Mouse (Mus musculus) v-Abl transformed pro-B cells (cell line): ENCODE data around the gene Cd2.

ENCODE experiments used
- in situ Hi-C, 2 experiments: fragments of 400-800 bp; cut with MboI; formaldehyde crosslinking; loops; one replicate each; pipeline ENCODE4 v1.15.1; 2025; ENCODE audit not compliant: unreplicated experiment in 2 of 2

Gene Cd2

DNA sequence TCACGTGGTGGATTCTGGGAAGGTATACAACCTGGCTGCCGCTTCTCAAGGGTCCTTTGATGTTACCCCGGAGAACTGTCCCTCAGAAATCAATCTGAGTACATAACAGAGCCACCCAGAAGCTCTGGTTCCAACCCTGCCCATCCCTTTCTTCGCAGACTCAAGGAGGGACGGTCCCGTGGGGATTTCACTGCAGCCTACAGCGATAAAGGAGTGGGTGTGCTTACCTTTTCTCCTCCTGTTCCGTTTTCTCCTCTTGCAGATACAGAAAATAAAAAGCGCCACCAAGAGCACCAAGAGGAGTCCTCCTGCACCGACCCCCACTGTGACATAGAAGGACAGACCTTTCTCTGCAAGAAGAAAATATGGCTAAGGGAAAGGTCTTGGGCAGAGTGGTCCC lies 8.2 kb downstream of the Cd2 start:
- in situ Hi-C loops: loop anchor here in 1 of 2 experiments (25.0 kb wide), 2 partner anchors 1117 to 1733 kb away; partner anchors contain the start of genes Csde1, Gdap2 and Wdr3

GRCm38 (mm10) chr3:101278396-101278795 lies 9.3 kb downstream of the Cd2 start:
- in situ Hi-C loops: loop anchor here in 1 of 2 experiments (25.0 kb wide), 2 partner anchors 1116 to 1734 kb away; partner anchors contain the start of genes Csde1, Gdap2 and Wdr3

DNA sequence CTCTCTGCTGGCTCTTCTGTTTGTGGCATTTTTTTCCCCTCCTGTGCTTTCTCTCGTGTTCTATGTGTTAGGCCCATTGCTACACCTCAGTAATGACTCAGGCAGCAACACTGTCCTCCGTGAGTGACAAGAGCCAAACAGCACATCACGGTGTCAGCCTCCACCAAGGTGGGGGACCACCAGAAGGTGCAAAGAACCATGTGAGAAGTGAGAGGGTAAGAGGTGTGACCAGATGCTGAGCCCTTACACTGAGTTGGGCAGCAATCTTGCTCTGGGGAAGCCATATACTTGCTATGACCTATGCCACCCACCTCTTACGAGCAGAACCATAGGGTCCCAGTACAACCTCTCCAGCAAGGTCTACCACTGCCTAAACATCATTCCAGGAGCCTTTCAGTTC lies 9.9 kb downstream of the Cd2 start:
- in situ Hi-C loops: loop anchor here in 1 of 2 experiments (25.0 kb wide), 2 partner anchors 1116 to 1734 kb away; partner anchors contain the start of genes Csde1, Gdap2 and Wdr3

- in situ Hi-C loops: loop anchor here in 1 of 2 experiments (25.0 kb wide), 2 partner anchors 1114 to 1736 kb away; partner anchors contain the start of genes Csde1, Gdap2 and Wdr3
These were observed 11.0 kb downstream of the Cd2 start for GRCm38 (mm10) chr3:101276501-101277320.

DNA sequence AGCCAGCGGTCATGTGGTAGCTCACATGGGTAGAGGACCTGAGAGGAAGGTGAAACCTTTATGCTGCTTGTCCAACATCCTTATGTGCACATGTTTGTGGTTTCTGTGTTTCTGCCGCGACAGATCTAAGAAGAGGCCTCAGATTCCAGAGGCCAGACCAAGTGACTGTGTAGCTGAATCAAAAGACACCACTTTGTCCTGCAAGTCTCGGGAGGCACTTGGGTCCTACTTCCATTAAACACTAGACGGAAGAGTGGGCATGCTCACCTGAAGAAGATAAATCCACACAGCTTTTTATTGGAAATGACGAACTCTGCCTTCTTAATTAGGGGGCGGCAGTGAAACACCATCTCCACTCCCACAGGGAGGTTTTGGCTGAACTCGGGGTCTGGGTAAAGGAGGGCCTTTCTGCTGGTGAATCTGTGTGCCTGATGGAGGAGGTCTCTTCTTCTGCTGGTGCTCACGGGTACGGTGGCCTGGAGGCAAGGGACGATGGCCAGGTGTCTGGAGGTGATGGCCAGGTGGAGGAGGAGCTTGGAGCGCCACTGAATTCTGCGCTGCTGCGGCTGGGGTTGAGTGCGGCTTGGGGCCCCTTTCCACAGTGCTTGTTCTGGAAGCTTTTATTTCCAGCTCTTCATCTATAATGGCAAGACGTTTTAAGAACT lies 12.0 kb downstream of the Cd2 start:
- in situ Hi-C loops: loop anchor here in 1 of 2 experiments (25.0 kb wide), 2 partner anchors 1113 to 1737 kb away; partner anchors contain the start of genes Csde1, Gdap2 and Wdr3

GRCm38 (mm10) chr3:101274794-101275193 lies 12.9 kb downstream of the Cd2 start:
- in situ Hi-C loops: loop anchor here (5.0 to 25.0 kb wide), 3 partner anchors 592 to 1738 kb away; partner anchors contain the start of genes Csde1 (in 2 of the 2), Gdap2 (in 1 of the 2) and Wdr3 (in 1 of the 2)

DNA sequence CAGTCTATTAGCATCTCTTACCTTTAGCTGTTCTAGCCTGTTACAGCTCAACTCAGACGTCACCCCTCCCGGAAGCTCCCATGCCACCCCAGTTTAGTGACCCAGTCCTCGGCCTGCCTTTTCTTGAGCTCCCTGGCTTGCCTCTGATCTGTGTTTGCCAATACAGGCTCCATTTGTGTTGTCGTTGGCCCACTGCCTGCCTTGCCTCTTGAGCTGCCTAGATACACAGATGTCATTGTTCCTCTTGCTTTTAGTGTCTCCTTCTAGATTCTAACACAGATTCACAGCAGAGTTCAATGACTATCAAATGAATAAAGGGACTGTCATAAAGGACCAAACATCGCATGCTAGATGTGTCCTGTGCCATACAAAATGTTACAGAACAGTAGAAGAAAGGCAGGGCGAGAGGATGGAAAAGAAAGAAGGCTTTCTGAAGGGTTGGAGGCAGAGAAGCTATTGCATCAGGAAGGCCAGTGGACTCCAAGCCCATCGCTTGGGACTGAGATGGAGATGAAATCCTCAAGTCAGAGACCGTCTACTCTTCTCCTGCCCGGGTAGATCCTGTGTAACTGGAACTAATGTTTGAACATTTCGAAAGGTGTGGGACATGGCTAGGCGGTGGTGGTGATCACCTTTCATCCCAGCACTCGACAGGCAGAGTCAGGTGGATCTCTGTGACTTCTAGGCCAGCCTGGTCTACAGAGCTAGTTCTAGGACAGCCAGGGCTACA lies 13.5 kb downstream of the Cd2 start:
- in situ Hi-C loops: loop anchor here in 1 of 2 experiments (5.0 to 25.0 kb wide), 2 partner anchors 592 to 1738 kb away; partner anchors contain the start of gene Csde1

DNA sequence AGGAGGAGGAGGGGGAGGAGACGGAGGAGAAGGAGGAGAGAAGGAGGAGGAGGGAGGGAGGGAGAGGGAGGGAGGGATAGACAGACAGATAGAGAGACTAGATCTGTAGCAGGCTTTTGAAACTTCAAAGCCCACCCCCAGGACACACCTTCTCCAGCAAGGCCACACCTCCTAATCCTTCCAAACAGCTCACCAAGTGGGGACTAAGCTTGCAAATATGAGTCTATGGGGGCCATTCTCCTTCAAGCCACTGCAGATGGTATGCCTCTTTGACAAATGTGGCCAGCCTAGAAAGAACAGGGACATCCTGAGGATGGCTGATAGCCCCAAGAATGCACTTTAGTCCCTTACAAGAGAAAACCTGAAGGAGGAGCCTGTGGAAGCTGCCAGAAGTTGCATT lies 15.6 kb downstream of the Cd2 start:
- in situ Hi-C loops: loop anchor here in 1 of 2 experiments (5.0 to 25.0 kb wide), 2 partner anchors 590 to 1740 kb away; partner anchors contain the start of gene Csde1

DNA sequence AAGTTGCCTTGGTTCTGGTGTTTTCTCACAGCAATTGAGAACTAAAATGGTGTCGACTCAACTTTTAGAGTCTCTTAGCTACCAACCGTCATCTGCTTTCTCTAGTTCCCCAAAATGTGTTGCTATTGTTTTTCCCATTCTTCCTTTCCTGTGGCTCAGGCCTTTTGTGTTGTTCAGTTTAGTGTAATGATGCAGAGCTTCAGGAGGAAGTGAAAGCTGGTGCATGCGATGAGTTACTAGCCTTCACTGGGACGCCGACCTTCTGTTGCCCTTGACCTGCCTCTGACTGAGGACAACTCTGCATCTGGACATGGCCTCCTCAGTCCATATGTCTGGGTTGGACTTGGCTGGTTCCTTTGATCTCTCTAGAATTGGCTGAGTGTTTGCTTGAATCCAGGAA lies 16.9 kb downstream of the Cd2 start:
- in situ Hi-C loops: loop anchor here in 1 of 2 experiments (5.0 to 25.0 kb wide), 2 partner anchors 589 to 1741 kb away; partner anchors contain the start of gene Csde1

- in situ Hi-C loops: loop anchor here in 1 of 2 experiments (25.0 kb wide), 1 partner anchor 1744 kb away; the partner anchor contains the start of gene Csde1
These were observed 19.4 kb downstream of the Cd2 start for GRCm38 (mm10) chr3:101268361-101268760.

GRCm38 (mm10) chr3:101265561-101266091 lies 22.1 kb downstream of the Cd2 start:
- in situ Hi-C loops: loop anchor here in 1 of 2 experiments (25.0 kb wide), 1 partner anchor 1747 kb away; the partner anchor contains the start of gene Csde1

- in situ Hi-C loops: loop anchor here in 1 of 2 experiments (25.0 kb wide), 1 partner anchor 1753 kb away; the partner anchor contains the start of gene Csde1
These were observed 28.8 kb downstream of the Cd2 start for GRCm38 (mm10) chr3:101258976-101259375.

DNA sequence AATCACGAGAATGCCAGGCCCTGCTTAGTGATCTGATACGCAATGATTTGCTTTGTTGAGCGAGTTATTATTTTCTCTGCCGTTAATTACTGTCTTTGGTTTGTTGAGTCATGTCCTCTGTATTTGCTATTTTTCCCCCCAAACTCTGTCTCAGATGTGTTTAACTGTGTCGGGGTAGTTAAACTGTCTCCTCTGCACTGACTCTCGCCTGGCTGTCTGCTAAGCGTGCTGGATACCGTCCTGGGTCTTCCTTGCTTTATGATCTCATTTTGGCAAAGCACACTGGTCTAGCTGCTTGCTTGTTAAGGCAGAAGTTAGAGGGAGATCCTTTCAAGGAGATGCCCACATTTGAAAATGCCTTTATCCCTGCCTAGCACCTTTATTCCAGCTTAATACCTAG lies 31.6 kb downstream of the Cd2 start:
- in situ Hi-C loops: loop anchor here in 1 of 2 experiments (25.0 kb wide), 1 partner anchor 1756 kb away; the partner anchor contains the start of gene Csde1

- in situ Hi-C loops: loop anchor here in 1 of 2 experiments (25.0 kb wide), 1 partner anchor 1760 kb away; the partner anchor contains the start of gene Csde1
These were observed 35.6 kb downstream of the Cd2 start for GRCm38 (mm10) chr3:101252141-101252540.

- in situ Hi-C loops: loop anchor here in 1 of 2 experiments (25.0 kb wide), 1 partner anchor 1762 kb away; the partner anchor contains the start of gene Csde1
These were observed 37.9 kb downstream of the Cd2 start for GRCm38 (mm10) chr3:101249846-101250245.

GRCm38 (mm10) chr3:101245212-101245611 lies 42.5 kb downstream of the Cd2 start:
- in situ Hi-C loops: no loop called here

DNA sequence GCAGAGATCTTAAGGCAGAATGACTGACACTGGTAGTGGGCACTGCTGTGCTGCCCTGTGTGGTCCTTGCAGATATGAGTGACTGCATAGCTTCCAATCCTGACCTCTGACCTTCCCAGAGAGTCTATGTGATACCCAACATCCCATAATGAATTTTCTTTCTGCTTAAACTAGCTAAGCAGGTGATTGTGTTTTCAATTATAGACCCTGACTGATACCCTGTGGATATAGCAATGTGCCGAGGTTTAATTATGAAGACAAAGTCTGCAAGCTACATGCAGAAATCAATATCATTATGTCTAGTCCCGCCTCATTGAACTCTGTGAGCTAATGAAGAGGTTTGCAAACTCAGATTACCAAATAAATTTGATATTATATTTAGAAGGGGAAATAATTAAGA lies 44.7 kb downstream of the Cd2 start:
- in situ Hi-C loops: no loop called here

DNA sequence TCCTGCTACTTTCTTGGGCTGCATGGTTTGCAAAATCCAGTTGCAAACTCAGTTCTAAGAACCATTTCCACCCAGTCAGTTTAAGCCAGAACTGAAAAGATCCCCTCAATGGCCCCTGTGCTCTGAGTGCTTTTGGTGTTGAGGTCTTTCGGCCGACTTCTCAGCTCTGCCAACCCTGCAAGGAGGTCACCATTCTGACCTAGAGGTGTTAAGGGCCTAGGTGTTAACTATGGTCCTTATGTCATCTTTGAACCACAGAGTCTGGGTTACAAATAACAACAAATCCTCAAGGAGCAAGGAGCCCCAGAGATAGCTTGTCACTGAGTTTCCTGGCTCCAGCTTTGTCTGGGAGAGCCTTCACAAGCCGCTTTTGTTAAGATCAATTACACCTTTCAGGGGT lies 45.9 kb downstream of the Cd2 start:
- in situ Hi-C loops: no loop called here

- in situ Hi-C loops: no loop called here
These were observed 46.9 kb downstream of the Cd2 start for GRCm38 (mm10) chr3:101240859-101241258.
